Mouse (Mus musculus) left cerebral cortex, postnatal 4 days (tissue): ENCODE results near the gene Itpr1. TPM values are rescaled to one million over a fixed set of nuclear protein-coding genes. Genes with fewer than 3 reads are reported as not detected.

Source experiments
- DNase-seq: peaks from one replicate; pipeline ENCODE4 v3.0.0-alpha.2; 2022
- intact Hi-C: fragments of 180-260 bp; cut with DNase I; formaldehyde crosslinking; loops from one replicate; pipeline ENCODE4 v1.15.1; 2025
- total RNA-seq, 2 experiments: library from RNA; stranded (reverse); gene quantifications; 2 replicates each; pipeline ENCODE4 v1.2.3; 2021

Itpr1 gene
- total RNA-seq, 2 experiments from 2014 or later = 66.3 to 72.4 TPM

- no peak for DNase-seq
- intact Hi-C loops = no loop called here
Observed at GRCm38 (mm10) chr6:108273451-108273850, 60.6 kb downstream of the Itpr1 start.

DNA sequence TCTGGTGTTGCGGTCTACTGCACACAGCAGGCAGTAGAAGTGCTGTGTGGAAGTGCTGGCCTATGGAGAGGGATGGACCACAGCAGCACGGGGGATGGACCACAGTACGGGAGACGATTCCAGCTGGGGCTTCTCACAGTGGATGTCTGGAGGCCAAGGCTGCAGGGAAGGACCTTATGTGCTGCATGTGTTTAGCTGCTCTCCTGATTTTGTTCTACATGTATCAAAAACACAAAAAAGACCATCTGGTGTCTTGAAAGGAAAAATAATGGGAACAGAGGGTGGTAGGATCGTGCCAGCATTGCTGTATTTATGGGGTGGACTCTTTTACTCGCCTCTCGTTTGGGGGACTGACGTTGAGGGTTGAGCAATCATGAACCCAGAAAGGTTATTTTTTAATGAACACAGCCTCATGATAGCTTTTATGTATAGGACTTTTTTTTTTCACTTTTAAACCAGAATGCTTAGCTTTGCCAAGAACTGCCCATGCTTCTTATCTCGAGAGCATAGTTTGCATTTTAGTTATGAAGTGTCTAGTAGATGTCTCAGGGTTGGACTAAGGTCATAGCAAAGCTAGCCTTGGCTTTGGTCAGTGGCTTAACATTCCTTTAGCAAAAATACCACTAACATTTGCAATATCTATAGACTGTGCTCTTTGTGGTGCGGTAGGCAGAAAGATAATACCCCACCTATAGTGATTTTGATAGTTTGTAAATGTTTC is 61.6 kb downstream of the Itpr1 start:
- peak; percentile 29 for DNase-seq
- intact Hi-C loops = no loop called here

- intact Hi-C loops = no loop called here
- no peak for DNase-seq
Observed at GRCm38 (mm10) chr6:108276880-108277507, 64.1 kb downstream of the Itpr1 start.

DNA sequence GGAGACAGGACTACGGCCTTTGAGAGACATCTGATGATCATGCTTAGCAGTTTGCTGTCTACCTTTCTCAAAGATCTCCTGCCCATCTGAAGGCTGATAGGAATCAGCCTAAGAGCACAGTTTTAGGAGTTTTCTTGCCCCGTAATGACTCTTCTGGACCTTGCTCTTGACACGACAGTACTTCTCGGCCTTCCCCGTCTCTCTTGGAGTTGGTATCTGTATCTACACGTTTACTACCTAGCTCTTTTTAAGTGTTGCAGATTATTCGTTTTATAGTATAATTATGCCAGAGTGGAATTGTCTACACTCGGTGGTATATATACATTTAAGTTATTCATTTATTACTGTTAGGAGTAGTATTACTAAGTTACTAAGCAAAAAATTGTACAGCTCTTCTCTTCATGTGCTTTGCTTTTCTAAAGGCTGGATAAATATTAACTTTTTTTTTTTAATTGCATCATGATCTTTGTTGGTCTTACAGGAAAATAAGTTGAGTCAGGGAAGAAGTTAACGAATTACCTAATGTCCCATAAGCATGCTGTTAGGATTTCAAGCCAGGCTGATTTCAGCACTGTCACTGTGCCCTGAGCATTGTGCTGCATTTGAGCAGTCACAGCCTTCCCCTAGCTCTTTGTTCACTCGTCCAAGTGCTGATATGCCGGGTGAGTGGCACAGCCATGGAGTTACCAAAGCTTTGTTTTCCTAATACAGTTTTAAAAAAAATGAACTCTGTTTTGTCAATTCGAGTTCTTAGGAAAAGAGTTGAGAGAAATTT is 64.9 kb downstream of the Itpr1 start:
- no peak for DNase-seq
- intact Hi-C loops = no loop called here

DNA sequence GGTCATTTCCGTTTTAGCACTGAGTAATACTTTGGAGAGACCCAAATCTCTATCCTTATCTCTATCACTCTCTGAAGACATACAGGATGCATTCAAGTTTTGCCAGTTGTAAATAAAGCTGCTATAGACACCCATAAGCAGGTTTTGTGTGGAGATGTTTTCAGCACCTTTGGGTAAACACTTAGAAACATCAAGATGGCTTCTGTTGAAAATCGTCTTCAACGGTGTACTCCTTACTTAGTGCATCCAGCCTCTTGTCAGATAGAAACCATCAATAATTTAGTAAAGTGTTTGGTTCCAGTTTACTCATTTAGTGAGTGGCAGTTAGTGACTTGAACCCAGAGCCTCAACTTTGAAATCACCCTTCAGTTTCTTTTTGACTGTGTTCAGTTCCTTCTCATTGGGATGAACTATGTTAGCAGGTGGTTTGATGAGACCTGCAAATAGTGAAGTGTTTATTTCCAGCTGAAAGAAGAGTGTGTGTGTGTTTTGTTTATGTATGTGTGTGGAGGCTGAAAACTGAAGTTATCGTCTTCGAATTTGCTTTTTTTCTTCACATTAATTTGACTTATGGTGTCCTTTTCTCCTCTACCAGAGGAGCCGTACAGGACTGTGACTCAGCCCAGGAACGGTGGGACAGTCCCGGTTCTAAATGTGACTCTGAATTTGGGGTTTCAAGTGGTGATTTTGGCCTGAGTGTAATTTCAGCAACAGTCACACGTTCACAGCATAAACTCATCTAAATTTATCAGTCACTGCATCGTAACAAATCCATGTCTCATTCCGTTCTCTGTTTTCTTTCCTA is 66.1 kb downstream of the Itpr1 start:
- intact Hi-C loops = no loop called here
- DNase-seq = no peak

GRCm38 (mm10) chr6:108282131-108282530 is 69.2 kb downstream of the Itpr1 start:
- DNase-seq = no peak
- intact Hi-C loops = no loop called here

DNA sequence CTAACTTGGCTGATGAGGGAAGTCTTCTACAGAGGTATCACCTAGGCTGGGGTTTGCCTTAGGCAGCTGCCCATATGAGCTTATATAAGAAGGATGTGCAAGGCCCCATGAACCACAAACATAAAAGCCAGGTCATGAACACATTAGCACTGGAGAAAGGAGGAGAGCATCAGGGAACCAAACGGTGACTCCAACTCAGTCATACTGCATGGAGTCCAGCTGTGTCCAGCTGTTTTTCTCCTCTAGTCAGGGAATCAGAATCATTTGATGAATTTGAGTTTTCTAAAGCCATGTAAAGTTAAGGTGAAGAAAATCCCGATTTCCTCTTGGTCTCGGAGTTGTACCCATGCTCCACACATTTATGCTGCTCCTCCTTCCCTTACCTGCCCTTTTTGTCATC is 69.7 kb downstream of the Itpr1 start:
- intact Hi-C loops = no loop called here
- DNase-seq = no peak

DNA sequence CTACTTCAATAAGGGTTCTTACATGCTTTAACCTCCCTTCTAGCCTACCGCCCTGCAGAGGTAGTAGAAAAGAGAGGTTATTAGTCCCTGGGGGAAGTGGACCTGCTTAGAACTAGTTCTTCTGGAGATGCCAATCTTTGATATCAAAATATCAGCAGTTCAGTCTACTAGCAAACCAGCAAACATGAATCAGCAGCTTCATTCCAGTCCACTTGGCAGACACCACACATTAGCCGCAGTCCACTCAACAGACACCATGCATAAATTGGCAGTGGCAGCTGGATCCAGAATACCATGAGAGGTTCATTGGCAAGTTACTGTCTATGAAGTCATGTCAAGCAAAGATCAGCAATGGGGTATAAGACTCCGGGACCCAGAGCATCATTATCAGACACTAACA is 71.8 kb downstream of the Itpr1 start:
- DNase-seq = no peak
- intact Hi-C loops = no loop called here

DNA sequence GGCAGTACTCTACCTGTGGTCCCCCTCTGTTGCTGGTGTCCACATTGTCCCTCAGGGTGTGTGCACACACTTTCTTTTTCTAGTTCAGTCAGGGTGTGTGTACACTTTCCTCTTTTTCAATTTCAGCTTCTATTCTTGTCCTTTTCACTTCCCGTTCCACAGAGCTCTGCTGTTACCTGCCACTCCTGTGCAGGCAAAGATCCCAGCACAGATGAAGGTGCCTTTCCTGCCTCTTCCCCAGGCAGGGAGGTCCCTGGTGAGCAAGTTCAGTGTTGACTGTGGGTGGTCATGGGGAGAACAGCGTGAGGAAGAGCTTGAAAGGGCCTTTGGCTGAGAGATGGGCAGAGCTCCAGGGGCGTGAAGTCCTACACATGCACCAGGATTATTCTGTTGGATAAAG is 76.1 kb downstream of the Itpr1 start:
- DNase-seq = no peak
- intact Hi-C loops = no loop called here

DNA sequence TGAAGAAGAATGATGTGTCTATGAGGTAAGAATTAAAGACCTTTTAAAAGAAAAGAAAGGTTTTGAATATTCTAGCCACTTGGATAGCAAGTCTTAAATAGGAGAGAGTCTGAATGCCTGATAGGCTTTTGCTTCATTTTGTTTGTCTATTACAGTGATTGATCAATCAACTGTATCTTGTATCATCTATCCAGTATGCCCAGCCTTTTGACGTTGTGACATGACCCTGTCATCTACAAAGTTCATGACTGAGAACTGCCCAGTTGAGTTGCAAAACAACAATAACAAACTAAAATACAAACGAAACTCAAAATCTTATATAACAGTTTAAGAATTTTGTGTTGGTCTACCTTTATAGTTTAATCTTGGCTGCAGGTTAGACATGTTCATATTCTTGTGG is 78.1 kb downstream of the Itpr1 start:
- intact Hi-C loops = no loop called here
- DNase-seq = no peak

DNA sequence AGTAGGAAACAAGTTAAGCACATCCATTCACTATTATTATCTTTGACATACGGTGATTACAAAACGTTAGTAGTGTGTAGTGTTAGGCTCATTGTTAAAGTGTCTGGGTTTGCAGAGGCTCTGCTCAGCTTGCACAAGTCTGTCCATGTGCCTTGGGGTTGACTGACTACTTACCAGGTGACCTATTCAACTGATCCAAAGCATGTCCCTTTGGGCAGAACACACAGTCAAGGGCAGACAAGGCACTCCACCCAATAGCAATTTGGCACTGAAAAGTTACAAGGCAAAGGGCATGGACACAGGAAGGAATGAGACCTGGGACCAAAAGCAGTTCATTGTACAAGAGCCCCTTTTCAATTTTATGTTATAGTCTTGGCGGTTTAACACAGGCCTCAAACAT is 78.7 kb downstream of the Itpr1 start:
- intact Hi-C loops = no loop called here
- no peak for DNase-seq

DNA sequence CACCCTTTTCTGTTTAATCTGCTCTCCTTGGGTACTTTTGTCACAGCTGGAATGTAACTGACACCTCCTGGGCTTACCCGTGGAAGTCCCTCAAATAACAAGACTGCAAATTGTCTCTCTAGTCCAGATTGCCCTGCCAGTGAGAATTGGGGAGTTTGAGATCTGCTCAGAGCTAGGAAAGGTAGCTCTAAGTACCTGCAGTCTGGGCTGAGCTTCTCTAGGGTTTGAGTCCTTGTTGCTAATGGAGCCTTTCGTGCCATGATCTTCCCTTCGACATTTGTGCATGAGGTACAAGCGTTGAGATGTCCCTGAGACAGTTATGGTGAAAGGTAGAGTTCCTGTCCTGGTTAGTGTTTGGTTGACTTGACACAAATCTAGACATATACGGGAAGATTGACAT is 89.0 kb downstream of the Itpr1 start:
- intact Hi-C loops = no loop called here
- no peak for DNase-seq

GRCm38 (mm10) chr6:108303619-108304567 is 91.0 kb downstream of the Itpr1 start:
- intact Hi-C loops = no loop called here
- DNase-seq = no peak

GRCm38 (mm10) chr6:108305171-108305779 is 92.4 kb downstream of the Itpr1 start:
- intact Hi-C loops = no loop called here
- DNase-seq = no peak

DNA sequence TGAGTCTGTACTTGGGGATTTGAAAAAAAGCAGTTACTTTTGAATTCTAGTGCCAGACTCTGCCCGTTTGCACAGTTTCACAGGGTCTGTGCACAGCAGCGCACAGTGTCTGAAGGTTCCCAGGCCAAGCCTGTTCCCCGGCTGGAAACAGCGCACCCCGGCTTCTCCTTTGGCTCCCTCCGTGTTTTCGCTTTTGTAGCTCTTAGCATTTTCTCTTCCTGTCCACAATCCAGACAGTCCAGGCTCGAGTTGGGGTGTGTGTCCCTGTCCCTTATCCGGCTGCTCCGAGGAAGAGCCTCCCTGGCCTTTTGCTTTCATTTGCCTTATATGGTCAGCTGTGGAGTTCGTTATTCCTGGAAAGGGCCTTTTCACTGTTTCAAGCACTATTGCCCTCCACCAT is 93.3 kb downstream of the Itpr1 start:
- intact Hi-C loops = no loop called here

DNA sequence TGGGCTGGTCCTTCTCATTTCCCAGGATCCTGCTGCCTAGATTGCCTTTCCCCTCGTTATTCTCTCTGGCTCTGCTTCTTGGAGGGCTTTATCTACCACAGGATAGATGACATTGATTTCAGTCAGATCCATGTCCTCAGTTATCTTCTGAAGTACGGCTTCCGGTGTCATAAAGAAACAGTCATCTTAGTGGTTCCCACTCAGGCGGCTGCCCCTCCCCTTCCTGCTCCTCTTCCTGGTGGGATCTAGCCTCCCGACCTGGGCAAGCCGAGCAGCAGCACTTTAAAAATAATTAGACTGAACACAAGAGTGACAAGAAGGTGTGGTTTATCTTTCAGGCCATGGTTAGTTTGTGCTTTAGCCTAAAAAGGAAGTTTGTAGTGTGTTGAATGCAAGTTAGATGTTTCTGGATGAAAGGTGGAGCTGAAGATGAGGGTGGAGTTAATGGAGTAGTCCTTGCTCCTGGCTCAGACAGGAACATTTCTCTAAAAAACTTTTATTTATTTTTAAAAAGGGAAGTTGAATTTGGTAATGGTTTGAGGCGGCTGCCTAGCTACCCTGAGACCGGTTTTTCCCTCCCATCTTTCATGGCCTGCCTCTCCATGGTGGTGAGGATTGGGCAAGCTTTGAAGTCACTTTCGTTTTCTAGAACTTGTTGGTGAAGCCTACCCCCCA is 94.2 kb downstream of the Itpr1 start:
- no peak for DNase-seq
- intact Hi-C loops = no loop called here

More for the DNA sequence above, 93.3 kb downstream of the Itpr1 start:
- DNase-seq = no peak

GRCm38 (mm10) chr6:108307770-108308169 is 94.9 kb downstream of the Itpr1 start:
- intact Hi-C loops = no loop called here
- no peak for DNase-seq

GRCm38 (mm10) chr6:108309391-108310182 is 96.7 kb downstream of the Itpr1 start:
- intact Hi-C loops = no loop called here
- DNase-seq = no peak
